10 mouse cellular contexts compared by ENCODE assay signal in genomic region chr3:21798139-21798538, GRCm38 (mm10).
DNase-seq lines count a peak whose midpoint lies in the region; ATAC-seq lines count a peak whose summit lies in the region.
"Had no signal": no experiment of that assay in that cellular context is flagged by ENCODE, and none has a peak within 500 bp of the region (broad histone marks: within the 10 kb centered on the region; RNA-seq: fewer than 3 reads in every experiment).

No protein-coding gene starts in this region.

- peak; percentile 17 for DNase-seq in left cerebral cortex, postnatal 4 days
- DNase-seq in left cerebral cortex, adult 9 months (ENCODE audit: low spot score in 2 of 2): no peak
- peak; percentile 91 for DNase-seq in retina, postnatal 1 day
- DNase-seq in adrenal gland, adult 2 months: no peak
- no peak for DNase-seq in lung, postnatal 14 days
- DNase-seq in T-cell, adult 2 months (ENCODE audit: low spot score): no peak

- no peak overlapping the region for H3K9ac ChIP-seq in forebrain, embryonic 13.5 days
- H3K9ac ChIP-seq in limb, embryonic 15.5 days: no peak overlapping the region
- H3K9ac ChIP-seq: lung, embryonic 15.5 days had no signal

- 3% methylated on average over 1 of the region's 1 CpGs for WGBS in forebrain, embryonic 13.5 days
- 42% methylated on average over 1 of the region's 1 CpGs for WGBS in limb, embryonic 15.5 days

- H3K4me2 ChIP-seq in forebrain, embryonic 13.5 days: no peak overlapping the region
- no peak overlapping the region for H3K4me2 ChIP-seq in limb, embryonic 15.5 days
- H3K4me2 ChIP-seq: lung, embryonic 15.5 days had no signal

- H3K27ac ChIP-seq in forebrain, embryonic 13.5 days: no peak overlapping the region
- no peak overlapping the region for H3K27ac ChIP-seq in limb, embryonic 15.5 days
- H3K27ac ChIP-seq: left cerebral cortex, adult 2 months; lung, embryonic 15.5 days had no signal

- peak; percentile 88 for ATAC-seq in forebrain, embryonic 13.5 days
- ATAC-seq in limb, embryonic 15.5 days (ENCODE audit: insufficient number of reproducible peaks, low FRiP score, low TSS enrichment, low read depth): peak; percentile 19; the same call in 1 of the 2 replicates

- H3K27me3 ChIP-seq in forebrain, embryonic 13.5 days: no peaks in the 10 kb centered on the region
- H3K27me3 ChIP-seq in limb, embryonic 15.5 days: no peaks in the 10 kb centered on the region
- H3K27me3 ChIP-seq: lung, embryonic 15.5 days had no signal

- intact Hi-C loops in left cerebral cortex, postnatal 4 days (cut with DNase I): no loop called here

- H3K36me3 ChIP-seq in forebrain, embryonic 13.5 days (ENCODE audit: poor library complexity, severe bottlenecking): no peaks in the 10 kb centered on the region
- no peaks in the 10 kb centered on the region for H3K36me3 ChIP-seq in limb, embryonic 15.5 days
- H3K36me3 ChIP-seq: lung, embryonic 15.5 days had no signal

- H3K4me1 ChIP-seq in forebrain, embryonic 13.5 days: peaks cover 8% of the 10 kb centered on the region
- peaks cover 5% of the 10 kb centered on the region; the same call in 1 of the 2 replicates for H3K4me1 ChIP-seq in limb, embryonic 15.5 days

- no peaks in the 10 kb centered on the region for H3K9me3 ChIP-seq in forebrain, embryonic 13.5 days (replicated peaks)
- no peaks in the 10 kb centered on the region for H3K9me3 ChIP-seq in limb, embryonic 15.5 days
- H3K9me3 ChIP-seq: lung, embryonic 15.5 days had no signal

- H3K4me3 ChIP-seq in forebrain, embryonic 13.5 days: no peak overlapping the region
- no peak overlapping the region for H3K4me3 ChIP-seq in limb, embryonic 15.5 days
- H3K4me3 ChIP-seq: left cerebral cortex, adult 2 months; lung, embryonic 15.5 days had no signal

Comparison
In these comparisons a context has a peak if more than half of its experiments do, and no peak if none do; other contexts are left out.
1. DNase-seq: peak in left cerebral cortex, postnatal 4 days (single experiment) and retina, postnatal 1 day (single experiment); none in left cerebral cortex, adult 9 months (0 of 2), adrenal gland, adult 2 months (single experiment), lung, postnatal 14 days (single experiment) and T-cell, adult 2 months (single experiment).